Mouse (Mus musculus): ENCODE measurements around the gene Nbas.

Nbas gene

GRCm38 (mm10) chr12:13539171-13539570 lies 270.2 kb downstream of the Nbas start:
- DNase-seq (ENCODE audit: low spot score): no peak

GRCm38 (mm10) chr12:13543806-13544205 lies 274.9 kb downstream of the Nbas start:
- no peak for DNase-seq (ENCODE audit: low spot score)

GRCm38 (mm10) chr12:13563646-13564289 lies 294.8 kb downstream of the Nbas start:
- DNase-seq (ENCODE audit: low spot score): no peak

DNA sequence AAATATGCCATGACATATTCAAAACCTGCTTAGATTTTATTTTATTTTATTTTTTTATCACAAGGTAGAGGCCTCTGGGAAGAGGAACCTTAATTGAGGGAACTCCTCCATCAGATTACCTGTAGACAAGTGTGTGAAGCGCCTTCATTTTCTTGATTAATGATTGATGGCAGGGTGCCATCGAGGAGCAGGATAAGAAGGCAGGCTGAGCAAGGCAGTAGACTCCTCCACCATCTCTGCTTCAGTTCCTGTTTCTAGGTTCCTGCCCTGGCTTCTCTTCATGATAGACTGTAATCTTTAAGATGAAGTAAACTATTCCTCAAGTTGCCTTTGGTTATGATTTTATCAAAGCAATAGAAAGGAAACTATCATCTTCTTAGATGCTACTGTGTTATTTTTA lies 295.4 kb downstream of the Nbas start:
- no peak for DNase-seq (ENCODE audit: low spot score)

DNA sequence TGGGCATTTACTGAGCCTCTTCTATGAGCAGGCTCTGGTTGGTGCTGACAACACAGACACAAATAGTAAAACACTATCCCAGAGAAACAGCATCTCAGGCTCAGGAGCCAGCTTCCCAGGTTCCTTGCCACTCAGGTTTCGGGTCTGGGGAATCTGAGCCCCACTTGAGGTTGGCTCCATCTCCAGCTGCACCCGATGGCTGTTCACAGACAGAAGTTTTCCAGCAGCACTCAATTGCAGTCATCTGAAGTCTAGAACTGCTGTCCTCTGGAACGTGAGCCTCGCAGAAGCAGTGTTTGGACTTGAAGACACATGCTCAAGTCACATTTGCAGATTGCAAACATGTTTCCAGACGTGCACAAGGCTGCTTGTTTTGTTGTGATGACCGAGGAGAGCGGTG lies 297.5 kb downstream of the Nbas start:
- no peak for DNase-seq (ENCODE audit: low spot score)

DNA sequence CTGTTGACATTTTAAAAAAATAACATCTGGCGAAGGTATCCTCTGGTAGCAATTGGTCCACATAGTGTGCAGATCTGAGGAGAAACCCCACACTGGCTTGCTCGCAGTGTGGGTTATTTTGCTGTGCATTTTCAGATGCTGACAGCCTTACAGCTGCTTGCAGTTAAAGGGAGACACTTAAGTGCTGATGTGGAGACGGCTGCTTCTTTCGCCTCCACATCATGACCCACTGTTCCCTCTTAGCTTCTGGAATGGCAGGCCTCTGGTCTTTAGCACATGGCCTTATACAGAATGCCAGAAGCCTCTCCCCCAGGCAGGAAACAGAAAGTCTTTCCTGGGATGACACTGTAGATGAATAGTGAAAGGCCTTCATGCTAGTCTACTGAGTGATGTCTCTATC lies 306.2 kb downstream of the Nbas start:
- DNase-seq (ENCODE audit: low spot score): no peak

DNA sequence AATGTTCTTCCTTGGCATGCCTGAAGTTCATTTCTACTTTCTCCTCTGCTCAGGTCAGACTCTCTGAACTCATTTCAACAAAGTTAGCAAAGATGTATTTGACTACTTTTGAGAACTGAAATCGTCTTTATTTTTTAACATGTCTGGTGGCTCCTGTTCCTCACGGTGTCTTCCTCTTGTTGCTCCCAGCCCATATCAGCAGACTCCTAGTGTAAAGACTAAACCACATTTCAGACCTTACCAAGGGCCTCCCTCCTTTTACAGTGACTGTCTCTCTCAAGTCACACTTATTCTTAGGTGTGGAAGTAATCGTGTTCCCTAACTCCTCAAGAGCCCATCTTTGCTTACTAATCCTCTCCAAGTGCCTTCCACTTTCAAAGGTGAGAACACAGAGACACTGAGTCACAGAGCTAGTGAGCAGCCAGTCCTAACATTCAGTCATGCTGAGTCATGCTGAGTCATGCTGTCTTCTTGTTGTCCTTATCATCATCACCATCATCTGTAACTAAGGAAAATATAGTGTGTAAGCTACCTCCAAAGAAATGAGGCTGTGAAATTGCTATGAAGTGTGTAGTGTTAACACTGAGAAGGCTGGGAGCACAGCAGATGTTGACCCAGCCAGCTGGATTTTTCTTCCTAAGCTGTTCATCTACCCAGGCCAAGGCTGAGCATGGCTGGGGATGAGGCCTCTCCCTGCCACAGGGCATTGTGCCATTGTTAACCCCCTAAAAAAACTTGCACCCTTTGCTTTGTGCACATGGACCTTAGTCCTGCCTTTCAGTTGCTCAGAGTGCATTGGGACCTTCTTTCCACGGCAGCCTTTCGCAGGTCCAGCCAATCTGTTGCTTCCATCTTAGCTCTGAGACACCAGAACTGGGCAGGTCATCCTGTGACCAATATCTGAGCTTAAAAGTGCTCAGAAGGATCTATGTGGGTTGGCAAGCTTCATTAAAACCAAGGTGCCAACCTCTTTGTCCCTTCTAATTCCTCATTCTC lies 307.0 kb downstream of the Nbas start:
- DNase-seq (ENCODE audit: low spot score): no peak

DNA sequence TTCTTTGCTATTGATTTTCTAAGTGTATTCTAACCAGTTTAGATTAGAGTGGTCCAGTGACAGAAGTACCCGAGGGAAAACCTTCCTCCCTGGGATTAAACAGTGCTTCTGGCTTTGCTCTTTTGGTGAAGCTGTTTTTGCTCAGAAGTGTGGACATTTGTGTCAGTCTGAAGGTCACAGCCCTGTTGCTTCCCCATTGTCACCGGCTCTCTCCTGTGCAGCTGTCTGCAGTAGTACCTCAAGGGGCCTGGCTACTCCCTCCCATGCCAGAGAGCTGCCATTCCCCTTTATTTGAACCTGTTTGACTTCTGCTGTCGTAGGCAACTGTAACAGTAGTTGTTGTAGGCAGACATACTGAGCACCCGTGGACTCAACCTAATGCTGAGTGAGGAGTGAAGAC lies 307.8 kb downstream of the Nbas start:
- DNase-seq (ENCODE audit: low spot score): no peak

- no peak for DNase-seq (ENCODE audit: low spot score)
Measured at GRCm38 (mm10) chr12:13580796-13581195, 311.9 kb downstream of the Nbas start.

GRCm38 (mm10) chr12:13583386-13583785 lies 314.5 kb downstream of the Nbas start:
- no peak for DNase-seq (ENCODE audit: low spot score)

- DNase-seq (ENCODE audit: low spot score): no peak
Measured at GRCm38 (mm10) chr12:13585527-13586156, 316.7 kb downstream of the Nbas start.

- no peak for DNase-seq (ENCODE audit: low spot score)
Measured at GRCm38 (mm10) chr12:13587675-13588074, 318.7 kb downstream of the Nbas start.

GRCm38 (mm10) chr12:13589021-13589420 lies 320.1 kb downstream of the Nbas start:
- DNase-seq (ENCODE audit: low spot score): no peak

DNA sequence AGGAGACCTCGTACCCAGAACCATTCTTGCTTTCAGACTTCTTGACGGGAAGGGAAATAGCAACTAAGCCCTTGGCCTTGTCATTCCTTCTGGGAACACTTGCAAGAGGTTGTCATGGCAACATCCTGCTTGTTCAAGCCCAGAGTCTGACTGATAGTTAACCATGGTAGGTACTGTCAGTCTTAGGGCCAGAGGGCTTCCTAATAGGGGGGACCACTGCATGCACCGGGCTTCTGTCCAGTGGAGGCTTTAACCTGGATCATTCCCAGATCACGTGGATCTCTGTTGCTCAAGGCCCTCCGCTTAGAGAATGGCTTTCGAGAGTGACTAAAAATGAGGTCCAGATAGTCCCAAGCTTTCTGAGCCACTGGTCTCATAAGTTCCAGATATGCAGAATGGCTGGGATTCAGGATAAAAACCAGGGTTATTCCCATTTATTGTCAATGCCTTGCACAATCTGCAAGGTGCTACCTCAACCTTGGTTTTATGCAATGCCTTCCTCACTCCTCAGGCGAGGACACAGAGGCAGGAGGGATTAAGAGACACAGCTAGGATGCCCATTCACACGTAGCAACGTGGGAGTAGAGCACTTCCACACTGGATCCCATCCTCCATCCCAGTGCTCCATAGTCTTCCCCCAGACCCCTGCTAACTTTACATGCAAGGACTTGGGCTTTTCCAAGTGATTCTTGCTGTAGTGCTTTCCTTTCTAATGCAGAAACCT lies 326.0 kb downstream of the Nbas start:
- DNase-seq (ENCODE audit: low spot score): no peak

GRCm38 (mm10) chr12:13597026-13597425 lies 328.1 kb downstream of the Nbas start:
- DNase-seq (ENCODE audit: low spot score): no peak

DNA sequence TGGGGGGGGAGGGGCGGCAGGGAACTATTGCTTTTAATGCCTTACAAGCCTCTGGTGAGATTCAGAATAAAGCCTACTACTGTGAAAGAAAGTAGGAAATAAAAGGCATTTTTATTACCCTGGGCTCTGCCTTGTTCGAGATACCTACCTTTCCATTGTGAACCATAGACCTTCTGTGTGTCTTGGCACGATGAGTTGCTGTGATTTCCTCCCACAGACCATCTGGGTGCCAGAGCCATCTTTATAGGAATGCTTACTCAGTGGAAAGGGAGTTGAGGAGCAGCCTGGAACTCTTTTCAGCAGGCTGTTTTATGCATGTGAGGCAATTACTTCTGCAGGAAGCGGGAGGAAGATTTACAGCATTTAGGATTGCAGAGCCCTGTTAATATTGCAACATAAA lies 329.6 kb downstream of the Nbas start:
- DNase-seq (ENCODE audit: low spot score): no peak

GRCm38 (mm10) chr12:13602414-13602813 lies 333.5 kb downstream of the Nbas start:
- no peak for DNase-seq (ENCODE audit: low spot score)

DNA sequence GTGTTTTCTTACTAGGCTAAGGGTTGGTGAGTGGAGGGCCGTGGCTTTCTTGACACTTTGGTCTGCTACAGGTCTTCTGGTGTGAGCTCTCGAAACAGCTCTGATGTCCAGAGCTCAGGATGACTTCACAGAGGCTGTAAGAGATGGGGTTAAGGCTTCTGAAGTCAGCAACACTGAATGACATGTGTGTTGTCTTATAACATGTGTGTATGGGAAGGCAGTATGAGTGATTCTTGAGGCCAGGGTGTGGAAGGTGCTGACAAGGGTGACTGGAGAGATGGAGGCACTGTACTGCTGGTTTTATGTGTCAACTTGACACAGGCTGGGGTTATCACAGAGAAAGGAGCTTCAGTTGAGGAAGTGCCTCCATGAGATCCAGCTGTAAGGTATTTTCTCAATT lies 338.1 kb downstream of the Nbas start:
- DNase-seq (ENCODE audit: low spot score): no peak

DNA sequence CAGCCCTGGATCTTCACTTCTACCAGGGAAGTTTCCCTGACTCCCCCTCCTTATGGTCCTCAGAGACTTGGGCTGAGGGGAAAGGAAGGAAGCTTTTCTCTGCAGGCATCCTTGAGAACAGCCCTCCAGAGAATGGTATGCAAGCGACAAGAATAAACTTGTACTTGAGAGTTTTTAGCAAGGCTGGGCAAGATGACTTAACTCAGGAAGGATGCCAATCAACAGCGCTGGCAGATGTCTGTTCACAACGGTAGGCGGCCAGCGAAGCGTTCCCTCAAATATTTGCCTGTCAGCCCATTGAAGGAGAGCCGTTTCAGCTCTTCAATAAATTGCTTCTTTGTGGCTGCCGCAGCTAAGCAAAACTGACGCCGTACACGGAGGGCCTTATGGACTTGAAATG lies 340.1 kb downstream of the Nbas start:
- DNase-seq (ENCODE audit: low spot score): no peak

GRCm38 (mm10) chr12:13613041-13613440 lies 344.1 kb downstream of the Nbas start:
- no peak for DNase-seq (ENCODE audit: low spot score)

- DNase-seq (ENCODE audit: low spot score): no peak
Measured at GRCm38 (mm10) chr12:13615661-13616060, 346.7 kb downstream of the Nbas start.

GRCm38 (mm10) chr12:13622150-13622822 lies 353.4 kb downstream of the Nbas start:
- DNase-seq (ENCODE audit: low spot score): no peak
